Mouse (Mus musculus): ENCODE measurements around the gene Tspo2. TPM values are rescaled to one million over a fixed set of nuclear protein-coding genes. Genes with fewer than 3 reads are reported as not detected.

Gene Tspo2
- total RNA-seq, 2 experiments from 2014 or later: not detected

- Histone ChIP-seq H3K4me3 (no peak overlapping the region), H3K27ac (no peak overlapping the region)
- TF ChIP-seq CTCF (conservative IDR thresholded peaks at IDR 0.05): peak; percentile 28
- DNase-seq (ENCODE audit: low spot score in 2 of 2): no peak
Observed at GRCm38 (mm10) chr17:48442745-48443457, 8.4 kb downstream of the Tspo2 start.

- no peak overlapping the region for H3K4me3 ChIP-seq
- peak; percentile 23; the same call in 1 of the 2 replicates for TF ChIP-seq CTCF (conservative IDR thresholded peaks at IDR 0.05)
- peak overlapping the region; percentile 53; the same call in 1 of the 2 replicates for H3K27ac ChIP-seq
- no peak for DNase-seq (ENCODE audit: low spot score in 2 of 2)
Observed at GRCm38 (mm10) chr17:48437421-48437911, 13.9 kb downstream of the Tspo2 start.

- H3K27ac ChIP-seq: no peak overlapping the region
- no peak for DNase-seq (ENCODE audit: low spot score in 2 of 2)
- no peak overlapping the region for H3K4me3 ChIP-seq
- no peak for TF ChIP-seq CTCF (conservative IDR thresholded peaks at IDR 0.05)
Observed at GRCm38 (mm10) chr17:48436487-48436886, 14.8 kb downstream of the Tspo2 start.

GRCm38 (mm10) chr17:48434479-48434878 lies 16.8 kb downstream of the Tspo2 start:
- Histone ChIP-seq H3K4me3 (no peak overlapping the region), H3K27ac (no peak overlapping the region)
- TF ChIP-seq CTCF (conservative IDR thresholded peaks at IDR 0.05): no peak
- DNase-seq (ENCODE audit: low spot score in 2 of 2): no peak

GRCm38 (mm10) chr17:48433689-48434330 lies 17.5 kb downstream of the Tspo2 start:
- H3K27ac ChIP-seq: no peak overlapping the region
- peak; percentile 54 for TF ChIP-seq CTCF (conservative IDR thresholded peaks at IDR 0.05)

GRCm38 (mm10) chr17:48433006-48433655 lies 18.2 kb downstream of the Tspo2 start:
- H3K27ac ChIP-seq: no peak overlapping the region
- no peak for DNase-seq (ENCODE audit: low spot score in 2 of 2)
- no peak for TF ChIP-seq CTCF (conservative IDR thresholded peaks at IDR 0.05)
- H3K4me3 ChIP-seq: no peak overlapping the region

More at GRCm38 (mm10) chr17:48433689-48434330, 17.5 kb downstream of the Tspo2 start:
- H3K4me3 ChIP-seq: no peak overlapping the region
- no peak for DNase-seq (ENCODE audit: low spot score in 2 of 2)

GRCm38 (mm10) chr17:48432158-48432980 lies 19.0 kb downstream of the Tspo2 start, which contains the start of gene Apobec2:
Gene Apobec2, minus strand, starts transcription at chr17:48432930.
- Histone ChIP-seq H3K27ac (no peak within 1 kb of the TSS), H3K4me3 (no peak within 1 kb of the TSS)
- TF ChIP-seq CTCF (conservative IDR thresholded peaks at IDR 0.05): no peak
- no peak for DNase-seq (ENCODE audit: low spot score in 2 of 2)

GRCm38 (mm10) chr17:48431054-48431453 lies 20.3 kb downstream of the Tspo2 start:
- Histone ChIP-seq H3K27ac (no peak overlapping the region), H3K4me3 (no peak overlapping the region)
- TF ChIP-seq CTCF (conservative IDR thresholded peaks at IDR 0.05): no peak
- DNase-seq (ENCODE audit: low spot score in 2 of 2): no peak

- no peak overlapping the region for H3K27ac ChIP-seq
- TF ChIP-seq CTCF (conservative IDR thresholded peaks at IDR 0.05): no peak
- no peak for DNase-seq (ENCODE audit: low spot score in 2 of 2)
- no peak overlapping the region for H3K4me3 ChIP-seq
Observed at GRCm38 (mm10) chr17:48430394-48430793, 20.9 kb downstream of the Tspo2 start.

GRCm38 (mm10) chr17:48427852-48428530 lies 23.3 kb downstream of the Tspo2 start:
- Histone ChIP-seq H3K4me3 (no peak overlapping the region), H3K27ac (no peak overlapping the region)
- no peak for TF ChIP-seq CTCF (conservative IDR thresholded peaks at IDR 0.05)
- DNase-seq (ENCODE audit: low spot score in 2 of 2): no peak

- no peak overlapping the region for H3K4me3 ChIP-seq
- no peak for DNase-seq (ENCODE audit: low spot score in 2 of 2)
- H3K27ac ChIP-seq: no peak overlapping the region
- TF ChIP-seq CTCF (conservative IDR thresholded peaks at IDR 0.05): no peak
Observed at GRCm38 (mm10) chr17:48426991-48427750, 24.2 kb downstream of the Tspo2 start.
